Mouse (Mus musculus) embryonic fibroblast, embryonic 13.5 days (primary cell): ENCODE measurements around the gene Rcsd1.

Experiments used
- CTCF ChIP-seq: IDR thresholded peaks from 2 replicates; pipeline ENCODE4 v1.5.1; 2011; ENCODE audit warnings: mild to moderate bottlenecking, control low read depth, low read length, moderate library complexity, borderline replicate concordance; ENCODE audit not compliant: insufficient read depth
- POLR2A ChIP-seq: IDR thresholded peaks from 2 replicates; pipeline ENCODE4 v1.6.1; 2011; ENCODE audit warnings: low read depth, mild to moderate bottlenecking, control low read depth, low read length, moderate library complexity

GRCm38 (mm10) chr1:165700933-165701518 lies 8.5 kb downstream of the Rcsd1 start:
- no peak for TF ChIP-seq CTCF
- no peak for TF ChIP-seq POLR2A
